Mouse (Mus musculus): ENCODE results near the gene Cdh13. TPM values are rescaled to one million over a fixed set of nuclear protein-coding genes. Genes with fewer than 3 reads are reported as not detected.

Gene Cdh13
- polyA plus RNA-seq, 2 experiments, result 9.3 to 25.2 TPM

- H3K27me3 ChIP-seq (ENCODE audit: control insufficient read depth, insufficient read depth, low read length), result peaks cover 43% of the 10 kb centered on the region
- ATAC-seq (ENCODE audit: low FRiP score, low read depth) (no peak), DNase-seq (ENCODE audit: low spot score) (no peak)
- no peak overlapping the region for H3K27ac ChIP-seq (replicated peaks; ENCODE audit: low read depth, low read length)
- H3K9ac ChIP-seq (ENCODE audit: low read depth, low read length, severe bottlenecking), result no peak overlapping the region
- no peak overlapping the region for H3K4me3 ChIP-seq (replicated peaks; ENCODE audit: low read length)
- TF ChIP-seq POLR2A (IDR thresholded peaks at IDR 0.05; ENCODE audit: borderline replicate concordance, extremely low read depth, insufficient read depth, insufficient read length), result no peak
- no peaks in the 10 kb centered on the region for H3K9me3 ChIP-seq (ENCODE audit: control insufficient read depth, low read length)
- H3K36me3 ChIP-seq (ENCODE audit: control insufficient read depth, insufficient read depth, low read length), result no peaks in the 10 kb centered on the region
- H3K4me2 ChIP-seq (replicated peaks; ENCODE audit: low read depth, low read length, severe bottlenecking), result no peak overlapping the region; the same call in 1 of the 2 replicates
- WGBS, result 27% methylated on average over 10 of the region's 10 CpGs
- H3K4me1 ChIP-seq (ENCODE audit: control insufficient read depth, insufficient read depth, low read length), result peaks cover 7% of the 10 kb centered on the region; the same call in 1 of the 2 replicates
Measured at GRCm38 (mm10) chr8:118286282-118287180, 3.0 kb downstream of the Cdh13 start.

GRCm38 (mm10) chr8:118287496-118287895, 4.0 kb downstream of the Cdh13 start:
- ATAC-seq (ENCODE audit: low FRiP score, low read depth) (no peak), DNase-seq (ENCODE audit: low spot score) (peak; percentile 36)
- WGBS, result 36% methylated on average over 9 of the region's 9 CpGs
- TF ChIP-seq POLR2A (IDR thresholded peaks at IDR 0.05; ENCODE audit: borderline replicate concordance, extremely low read depth, insufficient read depth, insufficient read length), result no peak
- H3K4me3 ChIP-seq (replicated peaks; ENCODE audit: low read length), result no peak overlapping the region
- H3K27ac ChIP-seq (replicated peaks; ENCODE audit: low read depth, low read length), result no peak overlapping the region
- H3K9ac ChIP-seq (ENCODE audit: low read depth, low read length, severe bottlenecking), result no peak overlapping the region
- H3K27me3 ChIP-seq (ENCODE audit: control insufficient read depth, insufficient read depth, low read length), result peaks cover 37% of the 10 kb centered on the region
- H3K4me2 ChIP-seq (replicated peaks; ENCODE audit: low read depth, low read length, severe bottlenecking), result no peak overlapping the region
- H3K4me1 ChIP-seq (ENCODE audit: control insufficient read depth, insufficient read depth, low read length), result peaks cover 7% of the 10 kb centered on the region; the same call in 1 of the 2 replicates
- H3K9me3 ChIP-seq (ENCODE audit: control insufficient read depth, low read length), result no peaks in the 10 kb centered on the region
- H3K36me3 ChIP-seq (ENCODE audit: control insufficient read depth, insufficient read depth, low read length), result no peaks in the 10 kb centered on the region

- DNase-seq (ENCODE audit: low spot score) (no peak), ATAC-seq (ENCODE audit: low FRiP score, low read depth) (no peak)
- WGBS, result 64% methylated on average over 8 of the region's 8 CpGs
- H3K27me3 ChIP-seq (ENCODE audit: control insufficient read depth, insufficient read depth, low read length), result peaks cover 30% of the 10 kb centered on the region
- H3K36me3 ChIP-seq (ENCODE audit: control insufficient read depth, insufficient read depth, low read length), result no peaks in the 10 kb centered on the region
- H3K4me1 ChIP-seq (ENCODE audit: control insufficient read depth, insufficient read depth, low read length), result peaks cover 7% of the 10 kb centered on the region; the same call in 1 of the 2 replicates
- no peak for TF ChIP-seq POLR2A (IDR thresholded peaks at IDR 0.05; ENCODE audit: borderline replicate concordance, extremely low read depth, insufficient read depth, insufficient read length)
- no peak overlapping the region for H3K4me3 ChIP-seq (replicated peaks; ENCODE audit: low read length)
- no peak overlapping the region for H3K27ac ChIP-seq (replicated peaks; ENCODE audit: low read depth, low read length)
- no peak overlapping the region for H3K4me2 ChIP-seq (replicated peaks; ENCODE audit: low read depth, low read length, severe bottlenecking)
- H3K9ac ChIP-seq (ENCODE audit: low read depth, low read length, severe bottlenecking), result no peak overlapping the region
- no peaks in the 10 kb centered on the region for H3K9me3 ChIP-seq (ENCODE audit: control insufficient read depth, low read length)
Measured at GRCm38 (mm10) chr8:118288259-118288952, 4.9 kb downstream of the Cdh13 start.

- WGBS, result 89% methylated on average over 4 of the region's 4 CpGs
- no peak overlapping the region for H3K4me3 ChIP-seq (replicated peaks; ENCODE audit: low read length)
- ATAC-seq (ENCODE audit: low FRiP score, low read depth) (no peak), DNase-seq (ENCODE audit: low spot score) (no peak)
- no peaks in the 10 kb centered on the region for H3K36me3 ChIP-seq (ENCODE audit: control insufficient read depth, insufficient read depth, low read length)
- no peak for TF ChIP-seq POLR2A (IDR thresholded peaks at IDR 0.05; ENCODE audit: borderline replicate concordance, extremely low read depth, insufficient read depth, insufficient read length)
- no peaks in the 10 kb centered on the region for H3K9me3 ChIP-seq (ENCODE audit: control insufficient read depth, low read length)
- peaks cover 23% of the 10 kb centered on the region for H3K27me3 ChIP-seq (ENCODE audit: control insufficient read depth, insufficient read depth, low read length)
- H3K9ac ChIP-seq (ENCODE audit: low read depth, low read length, severe bottlenecking), result no peak overlapping the region
- no peak overlapping the region for H3K27ac ChIP-seq (replicated peaks; ENCODE audit: low read depth, low read length)
- peaks cover 7% of the 10 kb centered on the region; the same call in 1 of the 2 replicates for H3K4me1 ChIP-seq (ENCODE audit: control insufficient read depth, insufficient read depth, low read length)
- no peak overlapping the region for H3K4me2 ChIP-seq (replicated peaks; ENCODE audit: low read depth, low read length, severe bottlenecking)
Measured at GRCm38 (mm10) chr8:118289091-118289490, 5.6 kb downstream of the Cdh13 start.

GRCm38 (mm10) chr8:118289525-118289924, 6.0 kb downstream of the Cdh13 start:
- 76% methylated on average over 7 of the region's 7 CpGs for WGBS
- H3K36me3 ChIP-seq (ENCODE audit: control insufficient read depth, insufficient read depth, low read length), result no peaks in the 10 kb centered on the region
- H3K9me3 ChIP-seq (ENCODE audit: control insufficient read depth, low read length), result no peaks in the 10 kb centered on the region
- H3K4me3 ChIP-seq (replicated peaks; ENCODE audit: low read length), result no peak overlapping the region
- no peak overlapping the region for H3K27ac ChIP-seq (replicated peaks; ENCODE audit: low read depth, low read length)
- no peak overlapping the region for H3K9ac ChIP-seq (ENCODE audit: low read depth, low read length, severe bottlenecking)
- ATAC-seq (ENCODE audit: low FRiP score, low read depth), result no peak
- no peak for DNase-seq (ENCODE audit: low spot score)
- H3K4me1 ChIP-seq (ENCODE audit: control insufficient read depth, insufficient read depth, low read length), result peaks cover 7% of the 10 kb centered on the region; the same call in 1 of the 2 replicates
- TF ChIP-seq POLR2A (IDR thresholded peaks at IDR 0.05; ENCODE audit: borderline replicate concordance, extremely low read depth, insufficient read depth, insufficient read length), result no peak
- peaks cover 22% of the 10 kb centered on the region; the same call in 1 of the 2 replicates for H3K27me3 ChIP-seq (ENCODE audit: control insufficient read depth, insufficient read depth, low read length)
- no peak overlapping the region for H3K4me2 ChIP-seq (replicated peaks; ENCODE audit: low read depth, low read length, severe bottlenecking)

Data from limb, embryonic 14.5 days (tissue).